Mouse (Mus musculus): ENCODE results near the gene Osbpl6.

- no peak for TF ChIP-seq CTCF (conservative IDR thresholded peaks at IDR 0.05; ENCODE audit: insufficient read depth, insufficient read length, low read depth, low read length)
- TF ChIP-seq POLR2A (IDR thresholded peaks at IDR 0.05; ENCODE audit: low read depth, low read length), result no peak
Observed at GRCm38 (mm10) chr2:76360226-76360625, 46.1 kb upstream of the Osbpl6 start, which contains the start of gene Cyct.

All from kidney, adult 2 months (tissue).